Mouse (Mus musculus) layer of hippocampus, adult 9-11 months (tissue): Measurements from ENCODE around the gene Fgf2.

ENCODE experiments used
- DNase-seq: peaks from one replicate; pipeline ENCODE4 v3.0.0; 2022

Fgf2 gene

GRCm38 (mm10) chr3:37348221-37349165 is at the start of gene Fgf2:
Fgf2 (plus strand) TSS chr3:37348346.
- DNase-seq = peak; percentile 44

- DNase-seq = no peak
These were observed 48.7 kb upstream of the Fgf2 start for GRCm38 (mm10) chr3:37299470-37299869.

- DNase-seq = no peak
These were observed 45.5 kb upstream of the Fgf2 start for GRCm38 (mm10) chr3:37302685-37303084.

GRCm38 (mm10) chr3:37303392-37304139 is 44.6 kb upstream of the Fgf2 start:
- no peak for DNase-seq

GRCm38 (mm10) chr3:37311897-37312369 is 36.2 kb upstream of the Fgf2 start:
- DNase-seq = no peak

GRCm38 (mm10) chr3:37312370-37312941 is 35.7 kb upstream of the Fgf2 start, which contains the start of the genes Bbs12 and Cetn4:
Bbs12 (plus strand) TSS chr3:37312554.
Cetn4 (minus strand) TSS chr3:37312708.
- peak; percentile 94 for DNase-seq

- DNase-seq = peak; percentile 35
These were observed 34.8 kb upstream of the Fgf2 start for GRCm38 (mm10) chr3:37313371-37313770.

- DNase-seq = no peak
These were observed 31.9 kb upstream of the Fgf2 start for GRCm38 (mm10) chr3:37316233-37316632.

GRCm38 (mm10) chr3:37324310-37324709 is 23.8 kb upstream of the Fgf2 start:
- DNase-seq = no peak

- no peak for DNase-seq
These were observed 22.6 kb upstream of the Fgf2 start for GRCm38 (mm10) chr3:37325317-37326112.

GRCm38 (mm10) chr3:37326627-37327026 is 21.5 kb upstream of the Fgf2 start:
- DNase-seq = no peak

- DNase-seq = no peak
These were observed 19.7 kb upstream of the Fgf2 start for GRCm38 (mm10) chr3:37328489-37328888.

- DNase-seq = no peak
These were observed 18.2 kb upstream of the Fgf2 start for GRCm38 (mm10) chr3:37329963-37330362.

- DNase-seq = no peak
These were observed 16.1 kb upstream of the Fgf2 start for GRCm38 (mm10) chr3:37331999-37332449.

- no peak for DNase-seq
These were observed 14.1 kb upstream of the Fgf2 start for GRCm38 (mm10) chr3:37334053-37334452.

GRCm38 (mm10) chr3:37341110-37341509 is 7.0 kb upstream of the Fgf2 start:
- DNase-seq = no peak

- DNase-seq = no peak
These were observed 5.3 kb upstream of the Fgf2 start for GRCm38 (mm10) chr3:37342811-37343210.

GRCm38 (mm10) chr3:37347671-37348070 is 475 bp upstream of the Fgf2 start:
- DNase-seq = no peak

GRCm38 (mm10) chr3:37349166-37349548 is 1.0 kb downstream of the Fgf2 start:
- no peak for DNase-seq

- no peak for DNase-seq
These were observed 2.2 kb downstream of the Fgf2 start for GRCm38 (mm10) chr3:37350386-37350785.

- no peak for DNase-seq
These were observed 5.9 kb downstream of the Fgf2 start for GRCm38 (mm10) chr3:37353951-37354481.

- no peak for DNase-seq
These were observed 6.6 kb downstream of the Fgf2 start for GRCm38 (mm10) chr3:37354737-37355136.
